Mouse (Mus musculus) spleen, adult 2 months (tissue): ENCODE results near the gene Pknox2. TPM values are rescaled to one million over a fixed set of nuclear protein-coding genes. Genes with fewer than 3 reads are reported as not detected.

ENCODE experiments used
- DNase-seq, 2 experiments: peaks; one replicate each; pipeline versions ENCODE4 v3.0.0 to v3.0.0-alpha.2; 2012 to 2021; ENCODE audit warnings: low spot score in 2 of 2, low read depth in 1 of 2
- H3K27ac ChIP-seq: fragments of 200-500 bp; 2 replicates; pipeline ENCODE4 v1.5.1; 2012; ENCODE audit warnings: low read length, inconsistent platforms; ENCODE audit not compliant: insufficient read depth
- H3K27me3 ChIP-seq: fragments of 200-500 bp; 2 replicates; pipeline ENCODE4 v1.6.1; 2012; ENCODE audit warnings: mild to moderate bottlenecking, moderate library complexity, low read length, inconsistent platforms; ENCODE audit not compliant: control insufficient read depth, insufficient read depth
- H3K36me3 ChIP-seq: fragments of 200-500 bp; 2 replicates; pipeline ENCODE4 v1.6.1; 2012; ENCODE audit warnings: mild to moderate bottlenecking, low read length, inconsistent platforms; ENCODE audit not compliant: control insufficient read depth, insufficient read depth
- H3K4me1 ChIP-seq: fragments of 200-500 bp; 2 replicates; pipeline ENCODE4 v1.6.1; 2011; ENCODE audit warnings: inconsistent platforms; ENCODE audit not compliant: control insufficient read depth, insufficient read depth, insufficient read length
- H3K4me3 ChIP-seq: fragments of 200-500 bp; 2 replicates; pipeline ENCODE4 v1.5.1; 2011; ENCODE audit warnings: mild to moderate bottlenecking, inconsistent platforms; ENCODE audit not compliant: insufficient read depth, insufficient read length; ENCODE audit errors: extremely low read depth
- CTCF ChIP-seq: fragments of 200-500 bp; IDR thresholded peaks from 2 replicates; pipeline ENCODE4 v1.5.1; 2011; ENCODE audit warnings: mild to moderate bottlenecking, inconsistent platforms; ENCODE audit not compliant: insufficient read depth, insufficient read length, insufficient replicate concordance; ENCODE audit errors: extremely low read depth
- POLR2A ChIP-seq: fragments of 200-500 bp; IDR thresholded peaks from 2 replicates; pipeline ENCODE4 v1.6.1; 2011; ENCODE audit warnings: low read depth, low read length, inconsistent platforms
- WGBS: fragments of 180-500 bp; shearing (Covaris S2); methylation state at CpG from one replicate; pipeline ENCODE4 v1.1.7; 2018; 5-methylcytosine and 5-hydroxymethylcytosine counted together
- polyA plus RNA-seq: library from polyadenylated mRNA; depleted of rRNA; stranded (reverse); fragments of >200 nt; gene quantifications from 2 replicates; pipeline ENCODE4 v1.2.3, GENCODE M21; 2012

Pknox2 gene
- polyA plus RNA-seq, 1 experiment = 2.9 TPM

DNA sequence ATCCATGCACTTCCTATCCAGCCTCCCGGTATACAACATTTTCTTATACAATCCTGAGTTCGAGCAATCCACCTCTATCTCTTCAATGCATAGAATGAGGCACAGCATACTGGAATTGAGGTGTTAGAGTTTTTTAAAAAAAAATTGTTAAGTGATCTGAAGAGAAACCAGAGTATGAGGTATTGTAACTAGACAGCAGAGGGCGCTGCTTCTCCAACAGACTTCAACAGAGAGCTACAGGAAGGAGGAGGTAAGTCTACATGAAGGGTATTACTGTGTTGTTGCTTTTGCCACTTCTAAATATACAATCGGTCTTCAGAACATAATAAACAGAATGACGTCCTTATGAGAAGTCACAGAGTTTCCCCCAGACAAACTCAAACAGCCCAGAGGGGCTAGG lies 181.5 kb downstream of the Pknox2 start:
- no peaks in the 10 kb centered on the region for H3K4me1 ChIP-seq
- 72% methylated on average over 5 of the region's 5 CpGs for WGBS
- H3K36me3 ChIP-seq = no peaks in the 10 kb centered on the region
- DNase-seq = no peak
- H3K4me3 ChIP-seq = no peak overlapping the region
- no peak overlapping the region for H3K27ac ChIP-seq
- TF ChIP-seq POLR2A (no peak), CTCF (no peak)
- H3K27me3 ChIP-seq = no peaks in the 10 kb centered on the region

DNA sequence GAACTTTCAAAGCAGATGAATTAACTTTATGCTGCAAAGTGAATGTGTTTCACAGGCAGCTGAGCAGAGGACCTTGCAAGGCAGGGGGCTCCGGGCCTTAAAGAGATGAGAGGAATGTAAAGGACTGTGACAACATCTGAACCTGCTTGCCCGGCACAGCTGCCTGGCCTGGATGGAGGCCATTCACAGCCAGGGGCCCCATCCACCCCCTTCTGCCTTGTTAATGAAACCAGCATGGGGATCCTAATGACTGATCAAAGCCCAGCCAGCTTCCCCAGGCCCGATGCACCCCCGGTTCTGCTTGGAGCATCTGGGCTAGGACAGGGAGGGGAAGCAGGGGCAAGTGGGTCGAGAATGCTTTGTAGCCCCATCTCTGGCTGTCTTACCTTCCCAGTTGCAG lies 183.0 kb downstream of the Pknox2 start:
- Histone ChIP-seq H3K36me3 (no peaks in the 10 kb centered on the region), H3K27me3 (no peaks in the 10 kb centered on the region), H3K4me3 (no peak overlapping the region), H3K27ac (no peak overlapping the region), H3K4me1 (no peaks in the 10 kb centered on the region)
- TF ChIP-seq CTCF (no peak), POLR2A (no peak)
- WGBS = 59% methylated on average over 5 of the region's 5 CpGs
- no peak for DNase-seq

DNA sequence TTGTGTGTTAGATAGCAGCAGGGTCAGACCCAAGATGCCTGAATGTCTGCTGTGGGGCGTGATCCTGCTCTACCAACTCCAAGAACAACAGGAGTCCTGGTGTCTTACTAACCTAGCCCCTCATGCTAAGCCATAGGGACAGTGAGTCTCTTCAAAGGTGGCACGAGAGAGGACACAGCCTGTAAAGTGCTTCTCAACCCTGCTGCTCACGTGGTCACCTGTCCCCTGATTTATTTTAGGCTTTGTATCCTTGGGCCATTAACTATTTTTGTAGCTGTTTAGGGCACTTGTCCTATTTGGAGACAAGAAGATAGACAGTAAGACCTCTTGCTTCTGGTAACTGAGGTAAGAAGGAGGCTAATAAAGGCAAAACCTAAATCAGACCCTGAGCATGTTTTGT lies 183.7 kb downstream of the Pknox2 start:
- no peaks in the 10 kb centered on the region for H3K36me3 ChIP-seq
- no peak overlapping the region for H3K4me3 ChIP-seq
- no peaks in the 10 kb centered on the region for H3K27me3 ChIP-seq
- no peaks in the 10 kb centered on the region for H3K4me1 ChIP-seq
- WGBS = 74% methylated on average over 3 of the region's 3 CpGs
- TF ChIP-seq POLR2A (no peak), CTCF (no peak)
- no peak for DNase-seq
- H3K27ac ChIP-seq = no peak overlapping the region

- 86% methylated on average over 1 of the region's 1 CpGs for WGBS
- Histone ChIP-seq H3K36me3 (no peaks in the 10 kb centered on the region), H3K27me3 (no peaks in the 10 kb centered on the region), H3K4me3 (no peak overlapping the region), H3K4me1 (no peaks in the 10 kb centered on the region), H3K27ac (no peak overlapping the region)
- no peak for TF ChIP-seq CTCF
- TF ChIP-seq POLR2A = no peak
- no peak for DNase-seq
Measured at GRCm38 (mm10) chr9:36961874-36962273, 185.3 kb downstream of the Pknox2 start.

- Histone ChIP-seq H3K27me3 (no peaks in the 10 kb centered on the region), H3K27ac (no peak overlapping the region), H3K4me1 (no peaks in the 10 kb centered on the region), H3K4me3 (no peak overlapping the region), H3K36me3 (no peaks in the 10 kb centered on the region)
- TF ChIP-seq CTCF (no peak), POLR2A (no peak)
- 90% methylated on average over 5 of the region's 5 CpGs for WGBS
- DNase-seq = no peak
Measured at GRCm38 (mm10) chr9:36961153-36961552, 186.1 kb downstream of the Pknox2 start.

GRCm38 (mm10) chr9:36951133-36951484 lies 196.1 kb downstream of the Pknox2 start:
- no peak overlapping the region for H3K4me3 ChIP-seq
- no peak overlapping the region for H3K27ac ChIP-seq
- H3K4me1 ChIP-seq = no peaks in the 10 kb centered on the region
- no peaks in the 10 kb centered on the region for H3K36me3 ChIP-seq
- no peak for DNase-seq
- 72% methylated on average over 2 of the region's 2 CpGs for WGBS
- no peaks in the 10 kb centered on the region for H3K27me3 ChIP-seq
- no peak for TF ChIP-seq POLR2A
- no peak for TF ChIP-seq CTCF

GRCm38 (mm10) chr9:36950271-36951132 lies 196.7 kb downstream of the Pknox2 start:
- WGBS = 45% methylated on average over 14 of the region's 14 CpGs
- TF ChIP-seq CTCF (no peak), POLR2A (no peak)
- no peak for DNase-seq
- no peaks in the 10 kb centered on the region for H3K36me3 ChIP-seq
- H3K4me3 ChIP-seq = no peak overlapping the region
- H3K27ac ChIP-seq = no peak overlapping the region
- no peaks in the 10 kb centered on the region for H3K27me3 ChIP-seq
- no peaks in the 10 kb centered on the region for H3K4me1 ChIP-seq
